ENCODE assay signal across 8 mouse cellular contexts in the genomic region with DNA sequence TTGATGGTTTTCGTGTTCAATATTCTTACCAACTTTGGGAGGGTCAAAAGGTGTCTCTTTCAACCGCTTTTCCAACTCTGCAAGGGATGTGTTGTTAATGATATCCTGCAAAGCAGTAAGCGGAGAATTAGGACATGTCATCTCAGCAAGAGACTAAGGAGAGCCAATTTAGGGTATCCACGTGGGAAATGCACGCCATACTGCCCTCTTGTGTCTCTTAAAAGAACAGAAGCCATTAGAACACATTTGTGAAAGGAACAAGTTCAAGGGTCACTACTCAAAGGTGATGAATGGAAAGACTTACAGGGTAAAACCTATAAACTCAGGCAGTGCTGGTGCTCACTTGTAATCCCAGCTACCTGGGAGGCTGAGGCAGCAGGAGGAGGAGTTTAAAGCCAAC. TPM values are rescaled to one million over a fixed set of nuclear protein-coding genes. Genes with fewer than 3 reads are reported as not detected.
DNase-seq lines count a peak whose midpoint lies in the region; ATAC-seq and TF ChIP-seq lines count a peak whose summit lies in the region.

No protein-coding gene starts in this region.

- H3K27ac ChIP-seq in kidney, postnatal 0 days = no peak overlapping the region

- ATAC-seq in CD4-positive, CD25-positive, alpha-beta regulatory T cell, adult 4 months = no peak
- no peak for ATAC-seq in kidney, postnatal 0 days (replicated peaks; ENCODE audit: low FRiP score, low read depth)

- TF ChIP-seq CTCF in kidney, postnatal 0 days (IDR thresholded peaks at IDR 0.05; ENCODE audit: low read depth) = peak; percentile 71

- WGBS in kidney, postnatal 0 days = 58% methylated on average over 5 of the region's 5 CpGs

- no peak overlapping the region for H3K4me2 ChIP-seq in kidney, postnatal 0 days (ENCODE audit: low read length)

- no peak overlapping the region for H3K9ac ChIP-seq in kidney, postnatal 0 days (ENCODE audit: low read depth, low read length)

- H3K36me3 ChIP-seq in kidney, postnatal 0 days (ENCODE audit: insufficient read depth, low read length) = peaks cover 45% of the 10 kb centered on the region

- H3K27me3 ChIP-seq in kidney, postnatal 0 days (ENCODE audit: insufficient read depth, low read length) = no peaks in the 10 kb centered on the region

- H3K4me3 ChIP-seq in kidney, postnatal 0 days (replicated peaks; ENCODE audit: low read depth, low read length) = no peak overlapping the region

- H3K4me1 ChIP-seq in kidney, postnatal 0 days (replicated peaks; ENCODE audit: insufficient read depth, low read length) = no peaks in the 10 kb centered on the region

- no peaks in the 10 kb centered on the region for H3K9me3 ChIP-seq in kidney, postnatal 0 days (replicated peaks; ENCODE audit: low read length)

- peak; percentile 13 for DNase-seq in CD4-positive, CD25-positive, alpha-beta regulatory T cell, adult 2 months (ENCODE audit: low read depth, low spot score)
- peak; percentile 71 for DNase-seq in kidney, postnatal 0 days (ENCODE audit: low spot score)
- no peak for DNase-seq in kidney, adult 8-10 months
- DNase-seq in MN1 (ENCODE audit: low spot score) = peak; percentile 19
- peak; percentile 15 for DNase-seq in fibroblast of lung, adult 2 months (ENCODE audit: low read depth)
- no peak for DNase-seq in urinary bladder, postnatal 25 days (ENCODE audit: low spot score)
- DNase-seq in adrenal gland, postnatal 25 days = no peak

RNA-seq across cellular contexts. Expression of gene Parn, which starts 39.6 kb away (rescaled TPM):
- 10 to 100 TPM; 36.0 to 41.4 TPM for polyA plus RNA-seq in CD4-positive, CD25-positive, alpha-beta regulatory T cell, adult 4 months (2017; shearing (Covaris generic))
- polyA plus RNA-seq in kidney, postnatal 0 days (2015; fragmentation: Nextera tagmentation; extraction: Ambion mirVana) = 39.9 and 42.8 TPM in 2 replicates
- 36.5 and 47.5 TPM in 2 replicates for total RNA-seq in adrenal gland, postnatal 25 days (2021)

RNA-seq across cellular contexts. Expression of gene Bfar, which starts 43.3 kb away (rescaled TPM):
- 10 to 100 TPM; 60.0 to 64.7 TPM for polyA plus RNA-seq in CD4-positive, CD25-positive, alpha-beta regulatory T cell, adult 4 months (2017; shearing (Covaris generic))
- polyA plus RNA-seq in kidney, postnatal 0 days (2015; fragmentation: Nextera tagmentation; extraction: Ambion mirVana) = 36.0 and 40.8 TPM in 2 replicates
- total RNA-seq in adrenal gland, postnatal 25 days (2021) = 52.8 and 60.4 TPM in 2 replicates

RNA-seq across cellular contexts. Expression of gene 3110001I22Rik, which starts 43.4 kb away (rescaled TPM):
- polyA plus RNA-seq in CD4-positive, CD25-positive, alpha-beta regulatory T cell, adult 4 months (2017; shearing (Covaris generic)) = 1 to 10 TPM; 7.3 to 7.5 TPM
- polyA plus RNA-seq in kidney, postnatal 0 days (2015; fragmentation: Nextera tagmentation; extraction: Ambion mirVana) = 4.2 and 4.5 TPM in 2 replicates
- 5.6 and 7.8 TPM in 2 replicates for total RNA-seq in adrenal gland, postnatal 25 days (2021)

Comparison
In these comparisons a context has a peak if more than half of its experiments do, and no peak if none do; other contexts are left out.
1. DNase-seq: peak in CD4-positive, CD25-positive, alpha-beta regulatory T cell, adult 2 months (single experiment), kidney, postnatal 0 days (single experiment), MN1 (single experiment) and fibroblast of lung, adult 2 months (single experiment); none in kidney, adult 8-10 months (0 of 2), urinary bladder, postnatal 25 days (single experiment) and adrenal gland, postnatal 25 days (single experiment).